Mouse (Mus musculus): ENCODE data around the gene Ext2.

Ext2 gene

DNA sequence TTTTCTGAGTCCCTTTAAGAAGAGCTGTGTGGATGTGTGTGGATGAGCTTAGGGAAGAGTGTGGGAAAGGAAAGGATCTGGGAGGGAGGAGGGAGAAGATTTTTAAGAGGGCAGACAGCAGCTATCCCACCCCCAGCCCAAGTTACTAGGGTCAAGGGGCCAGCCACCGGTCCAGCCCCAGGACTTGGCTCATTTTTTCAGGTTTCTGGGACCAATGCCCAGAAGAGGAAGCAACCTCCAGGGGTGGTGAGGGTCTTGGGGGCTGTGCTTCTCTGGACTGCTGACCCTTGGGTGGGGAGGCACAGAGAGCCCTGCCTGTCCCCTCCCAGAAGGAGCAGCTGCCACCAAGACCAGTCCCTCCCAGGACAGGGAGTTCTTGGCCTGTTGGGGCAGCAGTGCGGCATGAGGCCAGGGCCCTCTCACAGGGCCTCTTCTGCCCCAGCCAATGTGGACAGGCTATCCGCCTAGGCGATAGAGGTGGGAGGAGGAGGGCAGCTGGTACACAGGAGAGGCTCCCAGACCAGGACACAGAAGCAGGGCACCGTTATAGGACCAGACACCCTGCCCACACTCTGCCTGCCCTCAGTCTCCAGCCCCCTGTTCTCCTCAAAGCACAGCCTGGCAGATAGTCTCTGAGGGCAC lies 203.0 kb downstream of the Ext2 start:
- no peak for DNase-seq (ENCODE audit: low read depth, low spot score)

GRCm38 (mm10) chr2:93618447-93619199 lies 203.7 kb downstream of the Ext2 start:
- DNase-seq (ENCODE audit: low read depth, low spot score) = no peak

DNA sequence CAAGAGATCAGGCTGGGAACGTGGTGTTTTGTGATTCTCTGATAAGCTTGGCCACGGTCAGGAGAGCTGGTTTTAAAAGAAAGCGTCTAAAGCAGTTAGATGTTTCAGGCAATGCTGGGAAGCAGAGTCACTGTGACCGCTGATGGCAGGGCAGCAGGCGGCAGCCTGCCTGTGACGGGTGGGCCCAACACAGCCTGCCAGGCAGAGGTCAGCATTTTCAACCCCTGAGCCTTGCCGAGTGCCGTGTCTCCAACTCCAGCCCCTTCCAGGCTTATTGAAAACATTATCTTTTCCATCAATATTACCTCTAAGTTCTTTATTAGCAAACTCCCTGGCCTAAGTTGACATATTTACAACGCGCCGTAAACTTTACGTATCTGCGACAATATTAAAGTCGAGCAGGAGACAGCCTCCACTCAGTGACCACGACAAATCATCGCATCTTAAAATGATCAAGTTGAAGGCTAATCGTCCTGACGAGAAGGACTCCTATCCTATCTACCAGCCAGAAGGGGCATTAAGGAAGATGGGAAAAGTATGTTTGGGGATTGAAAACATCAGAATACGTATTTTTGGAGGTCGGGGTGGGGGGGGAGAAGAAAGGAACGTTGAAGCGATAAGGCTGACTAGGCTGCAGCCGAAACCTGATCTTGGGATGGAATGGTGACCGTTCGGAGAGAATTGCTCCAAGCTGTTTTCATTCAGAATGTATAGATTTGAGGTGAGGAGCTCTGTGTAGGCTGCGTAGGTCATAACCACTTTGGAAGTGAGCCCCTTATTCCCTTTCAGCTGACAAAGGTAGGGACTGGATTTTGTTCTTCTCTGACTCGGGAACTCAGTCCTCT lies 206.3 kb downstream of the Ext2 start:
- no peak for DNase-seq (ENCODE audit: low read depth, low spot score)

- DNase-seq (ENCODE audit: low read depth, low spot score) = no peak
Observed at GRCm38 (mm10) chr2:93613020-93613419, 209.3 kb downstream of the Ext2 start.

All from embryo, embryonic 11.5 days (tissue).